Mouse (Mus musculus) neural tube, embryonic 10.5 days (tissue): ENCODE results near the gene Ino80d.

Experiments used
- DNase-seq: peaks from one replicate; pipeline ENCODE4 v3.0.0-alpha.2; 2017; ENCODE audit warnings: low spot score; ENCODE audit errors: extremely low spot score

Gene Ino80d

DNA sequence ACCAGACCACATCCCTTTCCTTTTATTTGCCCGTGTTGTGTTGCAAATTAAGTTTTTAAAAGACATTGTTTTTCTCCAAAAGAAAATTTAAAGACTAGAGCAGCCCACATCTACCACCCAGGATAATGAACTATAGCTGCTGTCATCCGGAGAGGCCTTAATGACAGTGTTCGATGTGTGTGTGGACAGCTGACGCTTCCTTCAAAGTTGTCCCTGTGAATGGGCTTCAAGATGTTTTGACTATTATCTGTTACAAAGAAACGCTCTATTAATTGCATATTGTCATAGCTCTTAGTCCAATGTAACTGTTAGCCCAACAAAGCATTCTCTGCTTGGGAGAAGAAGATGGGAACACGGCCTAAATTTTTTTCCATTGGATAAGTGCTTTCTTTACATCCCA is 200.0 kb downstream of the Ino80d start:
- DNase-seq = no peak

DNA sequence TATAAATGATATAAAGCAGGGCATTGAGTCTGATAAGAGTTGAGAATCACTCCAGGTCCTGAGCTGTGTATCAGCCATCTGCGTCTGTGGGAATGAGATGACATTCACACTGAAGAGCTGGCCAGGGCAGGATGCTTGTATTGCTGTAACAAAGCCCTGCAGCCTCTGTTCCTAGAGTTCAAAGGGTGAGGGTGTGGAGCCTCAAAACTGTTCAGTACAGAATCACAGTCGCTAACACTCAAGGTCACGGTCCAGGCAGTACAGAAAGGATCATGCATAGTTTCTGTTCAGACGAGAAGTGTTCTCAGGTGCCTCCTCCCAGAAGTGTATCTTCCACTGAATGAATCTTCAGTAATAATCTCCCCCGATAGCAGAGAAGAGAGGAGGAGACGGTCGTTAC is 203.0 kb downstream of the Ino80d start:
- DNase-seq = peak; percentile 11

DNA sequence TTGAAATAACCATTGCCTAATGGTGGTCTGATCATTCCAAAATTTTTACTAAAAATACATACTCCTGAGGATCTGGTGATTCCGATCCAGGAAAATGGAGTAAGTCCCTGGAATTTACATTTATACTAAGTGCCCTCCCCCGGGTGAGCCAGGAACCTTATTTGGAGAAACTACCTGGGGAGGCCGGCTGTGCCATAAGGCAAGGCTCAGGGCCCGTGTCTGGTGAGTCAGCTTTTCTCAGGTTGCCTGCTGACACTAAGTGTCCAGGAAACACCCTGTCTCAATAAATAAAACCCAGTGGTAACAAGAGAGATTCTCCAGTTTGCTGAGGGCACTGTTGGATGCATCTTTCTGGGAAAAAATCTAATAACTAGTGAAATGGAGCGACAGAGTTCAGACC is 205.3 kb downstream of the Ino80d start:
- DNase-seq = no peak

DNA sequence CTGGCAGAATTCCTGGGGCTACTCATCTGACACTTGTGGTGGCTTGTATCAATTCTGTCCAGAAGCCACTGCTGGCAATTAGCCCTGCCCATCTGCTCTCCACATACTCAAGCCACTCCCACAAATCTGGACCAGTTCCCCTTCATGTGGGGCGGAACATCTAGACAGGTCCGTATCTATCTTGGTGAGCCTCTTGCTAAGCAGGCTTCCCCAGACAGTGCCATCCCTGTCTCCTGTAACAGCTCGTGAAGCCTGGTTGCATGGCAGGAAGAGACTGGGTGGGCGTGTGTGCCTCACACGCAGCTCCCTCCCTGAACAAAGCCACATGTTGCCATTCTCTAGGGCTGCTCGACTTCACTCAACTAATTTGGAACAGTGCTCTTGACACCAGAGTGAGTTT is 206.0 kb downstream of the Ino80d start:
- peak; percentile 14 for DNase-seq
